Mouse (Mus musculus): ENCODE results near the gene Gpr107.

- TF ChIP-seq CTCF (IDR thresholded peaks at IDR 0.05; ENCODE audit: extremely low read depth, insufficient read depth, low read length) (no peak), POLR2A (IDR thresholded peaks at IDR 0.05; ENCODE audit: extremely low read depth, insufficient read depth, low read length) (no peak)
Observed at GRCm38 (mm10) chr2:31170164-31170563, 18.0 kb downstream of the Gpr107 start.

All from cortical plate, adult 2 months (tissue).